Mouse (Mus musculus): ENCODE measurements at regions not wholly inside any gene's neighbourhood (a gene's known extent, or its start where the extent isn't known, plus 50 kb on each side); places are given as distances from the start of the nearest gene placed in this dataset.

DNA sequence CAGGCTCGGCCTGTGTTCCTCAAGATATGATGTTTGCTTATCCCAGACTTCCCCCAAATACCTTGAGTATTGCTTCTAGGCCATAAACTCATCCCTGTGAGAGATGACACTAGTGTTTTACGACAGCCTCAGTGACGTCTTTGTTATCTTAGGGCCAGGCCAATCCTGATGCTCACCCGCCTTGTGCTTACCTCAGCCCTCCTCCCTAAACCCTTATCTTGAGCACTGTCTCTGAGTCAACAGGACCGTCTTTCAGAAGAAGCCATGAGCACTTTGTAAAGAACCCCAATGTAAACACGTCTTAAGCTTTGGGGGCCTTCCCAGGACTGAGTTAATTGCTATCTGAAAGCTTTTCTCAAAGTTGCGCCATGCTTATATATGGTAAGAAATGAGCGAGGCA lies 212.3 kb upstream of the Prickle1 start:
- TF ChIP-seq GATA1 (IDR thresholded peaks at IDR 0.05; ENCODE audit: borderline replicate concordance, low read length) (no peak), FLI1 (IDR thresholded peaks at IDR 0.05; ENCODE audit: low read length) (no peak)
